Mouse (Mus musculus) liver, embryonic 14 days (tissue): ENCODE measurements around the gene Gm17467. TPM values are rescaled to one million over a fixed set of nuclear protein-coding genes. Genes with fewer than 3 reads are reported as not detected.

ENCODE experiments used
- polyA plus RNA-seq: library from polyadenylated mRNA; depleted of rRNA; stranded (reverse); fragments of >200 nt; gene quantifications from 2 replicates; pipeline ENCODE4 v1.2.3, GENCODE M21; 2012; rRNA removed

Gm17467 gene
- not detected in 2 replicates for polyA plus RNA-seq

GRCm38 (mm10) chrX:123704691-123705090 lies at the start of gene Gm17467:
Gm17467 (minus strand) TSS chrX:123704791.

Other genes with a start within 250 kb of the Gm17467 start
- not detected in 2 replicates for gene Cldn34c2, start 123.1 kb downstream of the Gm17467 start, polyA plus RNA-seq
- gene Cldn34c3, start 88.9 kb upstream of the Gm17467 start, polyA plus RNA-seq: not detected in 2 replicates